Mouse (Mus musculus) kidney, adult 2 months (tissue): ENCODE measurements around the gene Gm20425.

Source experiments
- CTCF ChIP-seq: fragments of 200-500 bp; conservative IDR thresholded peaks from 2 replicates; pipeline ENCODE4 v1.5.1; 2011; ENCODE audit warnings: low read depth, mild to moderate bottlenecking, control low read depth, low read length, moderate library complexity, mixed read lengths; ENCODE audit not compliant: insufficient read depth, insufficient read length
- POLR2A ChIP-seq: fragments of 200-500 bp; IDR thresholded peaks from one replicate; pipeline ENCODE4 v1.6.1; 2011; ENCODE audit warnings: low read depth, low read length, control low read depth

DNA sequence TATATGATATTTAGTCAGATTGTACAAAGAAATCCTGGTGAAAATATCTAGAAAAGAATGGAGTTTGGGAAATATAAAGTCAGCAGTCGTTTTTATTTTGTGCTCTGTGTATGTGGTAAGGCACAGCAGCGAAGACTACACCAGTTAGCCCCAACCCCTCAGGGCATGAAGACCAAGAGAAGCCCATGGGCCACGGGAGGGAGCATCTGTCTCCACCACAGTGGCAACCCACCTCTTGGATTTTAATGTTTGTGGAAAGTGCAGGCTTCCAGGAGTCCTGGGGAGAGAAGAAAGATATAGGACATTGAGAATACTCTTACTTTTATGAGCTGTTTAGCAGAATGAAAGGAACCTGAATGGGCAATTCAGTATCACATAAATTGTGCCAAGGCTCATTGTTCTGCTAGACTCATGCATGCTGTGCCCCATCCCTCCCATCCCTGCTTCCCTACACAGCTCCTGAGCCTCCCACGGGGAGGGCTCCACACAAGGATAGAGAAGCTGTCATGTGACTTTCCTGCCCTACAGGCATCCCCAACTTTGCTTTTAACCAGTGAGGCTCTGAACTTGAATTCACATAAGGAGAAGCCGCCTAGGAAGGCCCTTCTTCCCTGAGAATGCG lies 21.2 kb downstream of the Gm20425 start:
- TF ChIP-seq CTCF (no peak), POLR2A (no peak)
